Mouse (Mus musculus): ENCODE measurements around the gene Rrp1. TPM values are rescaled to one million over a fixed set of nuclear protein-coding genes. Genes with fewer than 3 reads are reported as not detected.
A peak's percentile ranks its signal among the peaks of the same experiment; 100 is the strongest.

Gene Rrp1
- polyA plus RNA-seq, 1 experiment from 2014 or later, result 354 TPM

DNA sequence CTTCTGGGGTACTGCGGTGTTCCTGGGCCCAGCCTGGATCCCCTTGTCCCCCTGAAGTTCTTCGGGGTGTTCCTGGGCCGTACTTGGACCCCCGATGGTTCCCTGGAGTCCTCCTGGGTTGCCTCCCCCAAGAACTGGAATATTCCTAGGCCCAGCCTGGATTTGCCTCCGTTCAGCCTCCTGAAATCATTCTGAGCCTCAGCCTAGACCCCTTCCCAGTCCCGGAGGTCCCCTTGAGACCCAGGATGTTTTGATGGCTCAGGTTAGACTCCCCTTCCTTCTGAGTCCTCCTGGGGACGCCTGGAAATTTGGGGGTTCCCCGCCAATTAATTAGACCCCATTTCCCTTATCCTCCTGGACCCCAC, 60.2 kb downstream of the Rrp1 start:
- ATAC-seq, result peak; percentile 57

DNA sequence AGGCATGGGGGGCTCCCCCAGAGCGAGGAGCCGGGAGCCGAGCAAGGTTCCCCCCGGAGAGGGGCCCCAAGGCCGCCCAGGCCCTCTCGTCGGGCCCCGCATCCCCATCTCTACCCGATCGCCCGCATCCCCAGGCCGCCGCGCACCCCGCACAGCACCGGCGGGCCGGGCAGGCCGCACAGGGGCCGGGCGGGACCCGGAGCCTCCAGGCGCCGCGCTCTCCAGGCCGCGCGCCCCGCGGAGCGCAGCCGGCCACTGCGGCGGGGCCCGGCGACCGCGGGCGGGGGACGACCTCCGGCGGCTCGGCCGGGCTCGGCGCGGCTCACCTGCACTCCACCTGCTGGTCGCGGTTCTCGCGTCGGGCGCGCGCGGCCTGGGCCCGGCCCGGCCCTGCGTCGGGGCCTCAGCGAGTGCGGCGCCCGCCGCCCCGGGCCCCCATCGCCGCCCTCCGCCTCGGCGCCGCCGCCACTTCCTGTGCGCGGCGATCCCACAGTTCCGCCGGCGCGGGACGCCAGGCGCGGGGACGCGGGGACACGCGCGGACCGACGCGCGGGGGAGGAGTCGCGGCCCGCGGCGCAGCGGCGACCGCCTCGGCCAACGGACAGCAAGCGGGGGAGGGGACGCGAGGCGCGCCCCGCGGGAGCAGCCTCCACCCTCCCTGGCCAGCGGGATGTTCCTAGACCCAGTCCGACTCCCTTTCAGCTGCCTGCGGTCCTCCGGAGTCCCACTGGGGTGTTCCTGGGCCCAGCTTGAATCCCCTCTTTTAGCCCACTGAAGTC, 60.8 kb downstream of the Rrp1 start, which contains the start of gene Agpat3:
Gene Agpat3 (minus strand): TSS at position 603 of the 779 bp plus-strand sequence.
- Histone ChIP-seq H3K36me3 (ENCODE audit: poor library complexity, severe bottlenecking) (0 out of 2 replicates have a peak, but pooled peaks cover 5% of the 10 kb centered on the region), H3K4me1 (peaks cover 31% of the 10 kb centered on the region), H3K9ac (peak within 1 kb of the TSS; percentile 99), H3K4me3 (peak within 1 kb of the TSS; percentile 96), H3K27ac (peak within 1 kb of the TSS; percentile 54), H3K4me2 (peak within 1 kb of the TSS; percentile 88), H3K9me3 (replicated peaks) (no peaks in the 10 kb centered on the region), H3K27me3 (no peaks in the 10 kb centered on the region)
- ATAC-seq, result peak; percentile 84
- WGBS, result under 1% methylated on average over 53 of the region's 113 CpGs

More for the DNA sequence above, 60.2 kb downstream of the Rrp1 start:
- Histone ChIP-seq H3K27me3 (no peaks in the 10 kb centered on the region), H3K9ac (peak overlapping the region; percentile 99), H3K4me2 (peak overlapping the region; percentile 88), H3K36me3 (ENCODE audit: poor library complexity, severe bottlenecking) (0 out of 2 replicates have a peak, but pooled peaks cover 5% of the 10 kb centered on the region), H3K9me3 (replicated peaks) (no peaks in the 10 kb centered on the region), H3K27ac (peak overlapping the region; percentile 54), H3K4me1 (peaks cover 31% of the 10 kb centered on the region), H3K4me3 (peak overlapping the region; percentile 96)
- WGBS, result 23% methylated on average over 8 of the region's 8 CpGs

DNA sequence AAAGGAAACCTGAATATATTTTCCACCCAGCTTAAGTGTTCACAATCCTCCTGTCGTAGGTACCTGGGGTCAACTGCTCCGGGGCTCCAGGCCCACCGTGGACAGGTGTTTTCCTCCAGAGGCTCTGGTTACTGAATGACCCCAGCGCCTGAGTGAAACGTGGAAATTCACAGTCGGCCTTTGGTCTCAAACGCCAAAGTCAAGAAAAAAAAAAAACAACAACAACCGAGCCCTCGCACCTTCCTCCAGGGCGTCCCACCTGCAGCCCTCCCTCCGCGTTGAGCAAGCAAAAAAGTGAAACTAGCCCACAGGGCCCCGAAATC, 61.3 kb downstream of the Rrp1 start:
- H3K4me3 ChIP-seq, result peak overlapping the region; percentile 96
- peak overlapping the region; percentile 99 for H3K9ac ChIP-seq
- no peaks in the 10 kb centered on the region for H3K9me3 ChIP-seq (replicated peaks)
- H3K4me2 ChIP-seq, result peak overlapping the region; percentile 88
- 0 out of 2 replicates have a peak, but pooled peaks cover 5% of the 10 kb centered on the region for H3K36me3 ChIP-seq (ENCODE audit: poor library complexity, severe bottlenecking)
- WGBS, result 2% methylated on average over 13 of the region's 13 CpGs
- no peak for ATAC-seq
- H3K27me3 ChIP-seq, result no peaks in the 10 kb centered on the region
- H3K4me1 ChIP-seq, result peaks cover 31% of the 10 kb centered on the region
- H3K27ac ChIP-seq, result no peak overlapping the region

DNA sequence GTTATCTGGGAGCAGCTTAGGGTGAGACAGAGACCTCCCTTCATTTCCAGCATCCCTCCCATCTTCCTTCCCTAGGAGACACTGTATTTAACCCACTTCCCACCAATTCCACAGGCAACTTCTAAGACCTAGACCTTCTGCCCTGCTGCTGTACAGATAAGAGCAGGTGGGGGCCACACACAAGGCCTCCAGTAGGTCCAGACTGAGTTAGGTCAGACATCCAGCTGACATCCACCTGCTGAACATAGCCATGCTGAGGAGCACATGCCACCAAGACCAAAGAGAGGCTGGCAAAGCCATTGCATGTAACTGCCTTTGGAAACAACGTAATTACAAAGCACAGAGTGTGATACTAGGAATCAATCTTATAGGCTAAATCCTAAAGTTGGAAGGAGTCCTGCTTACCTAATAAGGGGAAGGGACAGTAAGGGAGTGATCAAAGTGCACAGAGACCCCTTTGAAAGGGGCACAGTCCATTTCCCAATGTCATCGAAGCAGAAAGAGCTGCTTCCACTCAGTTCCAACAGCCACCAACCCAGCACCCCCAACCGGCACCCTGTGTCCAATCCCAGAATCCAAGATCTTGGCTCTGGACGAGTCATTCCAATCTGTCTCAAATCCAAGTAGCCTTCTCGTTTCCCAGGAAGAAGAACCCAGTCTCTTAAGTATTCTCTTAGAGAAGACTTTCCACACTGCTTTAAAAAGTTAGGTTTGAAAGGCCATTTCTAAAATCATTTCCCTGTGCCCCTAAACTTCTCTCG, 61.9 kb downstream of the Rrp1 start:
- no peaks in the 10 kb centered on the region for H3K27me3 ChIP-seq
- peak overlapping the region; percentile 96 for H3K4me3 ChIP-seq
- 17% methylated on average over 6 of the region's 6 CpGs for WGBS
- H3K9me3 ChIP-seq (replicated peaks), result no peaks in the 10 kb centered on the region
- peaks cover 31% of the 10 kb centered on the region for H3K4me1 ChIP-seq
- peak overlapping the region; percentile 88 for H3K4me2 ChIP-seq
- peak overlapping the region; percentile 99 for H3K9ac ChIP-seq
- no peak overlapping the region for H3K27ac ChIP-seq
- ATAC-seq, result no peak
- H3K36me3 ChIP-seq (ENCODE audit: poor library complexity, severe bottlenecking), result 0 out of 2 replicates have a peak, but pooled peaks cover 5% of the 10 kb centered on the region

Small RNAs within 50 kb of the gene (microRNA-seq; reads per million reads assigned to microRNA genes)
- gene Mir6410 (not detected), gene Mir6907 (0.80 reads per million), gene Mir6908 (not detected)

Other genes with a start within 250 kb of the Rrp1 start
- gene D10Jhu81e, start 243.3 kb downstream of the Rrp1 start, polyA plus RNA-seq (2015; fragmentation: Nextera tagmentation; extraction: Ambion mirVana), result 18.9 and 22.4 TPM in 2 replicates
- 19.1 and 23.0 TPM in 2 replicates for gene Pwp2, start 227.9 kb downstream of the Rrp1 start, polyA plus RNA-seq (2015; fragmentation: Nextera tagmentation; extraction: Ambion mirVana)
- 16.8 and 18.9 TPM in 2 replicates for gene Trappc10, start 168.4 kb downstream of the Rrp1 start, polyA plus RNA-seq (2015; fragmentation: Nextera tagmentation; extraction: Ambion mirVana)
- 45.9 and 50.0 TPM in 2 replicates for gene Agpat3, start 60.6 kb downstream of the Rrp1 start, polyA plus RNA-seq (2015; fragmentation: Nextera tagmentation; extraction: Ambion mirVana)
- 91.7 and 116 TPM in 2 replicates for gene Cstb, start 12.6 kb upstream of the Rrp1 start, polyA plus RNA-seq (2015; fragmentation: Nextera tagmentation; extraction: Ambion mirVana)
- gene Pdxk, start 51.9 kb upstream of the Rrp1 start, polyA plus RNA-seq (2015; fragmentation: Nextera tagmentation; extraction: Ambion mirVana), result 7.3 and 10.1 TPM in 2 replicates
- not detected in 2 replicates for gene Olfr1358, start 104.4 kb upstream of the Rrp1 start, polyA plus RNA-seq (2015; fragmentation: Nextera tagmentation; extraction: Ambion mirVana)
- 31.5 and 42.4 TPM in 2 replicates for gene Ilvbl, start 161.3 kb upstream of the Rrp1 start, polyA plus RNA-seq (2015; fragmentation: Nextera tagmentation; extraction: Ambion mirVana)
- 4.6 and 5.2 TPM in 2 replicates for gene Syde1, start 178.9 kb upstream of the Rrp1 start, polyA plus RNA-seq (2015; fragmentation: Nextera tagmentation; extraction: Ambion mirVana)
- gene Olfr1357, start 205.0 kb upstream of the Rrp1 start, polyA plus RNA-seq (2015; fragmentation: Nextera tagmentation; extraction: Ambion mirVana), result not detected in 2 replicates